Mouse (Mus musculus) thymus, adult 2 months (tissue): ENCODE results near the gene Rab4b. TPM values are rescaled to one million over a fixed set of nuclear protein-coding genes. Genes with fewer than 3 reads are reported as not detected.

Experiments used
- DNase-seq: peaks from one replicate; pipeline ENCODE4 v3.0.0; 2021
- H3K27ac ChIP-seq: fragments of 200-500 bp; 2 replicates; pipeline ENCODE4 v1.5.1; 2012; ENCODE audit warnings: low read length, control low read depth; ENCODE audit not compliant: control insufficient read depth, insufficient read depth
- H3K27me3 ChIP-seq: fragments of 200-500 bp; 2 replicates; pipeline ENCODE4 v1.6.1; 2012; ENCODE audit warnings: mild to moderate bottlenecking, low read length, moderate library complexity, mixed read lengths; ENCODE audit not compliant: control insufficient read depth, insufficient read depth
- H3K36me3 ChIP-seq: fragments of 200-500 bp; 2 replicates; pipeline ENCODE4 v1.6.1; 2012; ENCODE audit warnings: mild to moderate bottlenecking, low read length, moderate library complexity; ENCODE audit not compliant: control insufficient read depth, insufficient read depth
- H3K4me1 ChIP-seq: fragments of 200-500 bp; replicated peaks from 2 replicates; pipeline ENCODE4 v1.6.1; 2012; ENCODE audit warnings: low read length; ENCODE audit not compliant: control insufficient read depth, insufficient read depth
- H3K4me3 ChIP-seq: fragments of 200-500 bp; 2 replicates; pipeline ENCODE4 v1.5.1; 2012; ENCODE audit warnings: mild to moderate bottlenecking, low read length, control low read depth, moderate library complexity; ENCODE audit not compliant: control insufficient read depth, insufficient read depth
- CTCF ChIP-seq: fragments of 200-500 bp; IDR thresholded peaks from 2 replicates; pipeline ENCODE4 v1.5.1; 2012; ENCODE audit warnings: mild to moderate bottlenecking, control low read depth, low read length, moderate library complexity, borderline replicate concordance; ENCODE audit not compliant: control insufficient read depth, poor library complexity, insufficient read depth; ENCODE audit errors: extremely low read depth
- POLR2A ChIP-seq: fragments of 200-500 bp; IDR thresholded peaks from 2 replicates; pipeline ENCODE4 v1.6.1; 2012; ENCODE audit warnings: mild to moderate bottlenecking, low read length, control low read depth, moderate library complexity; ENCODE audit not compliant: control insufficient read depth, poor library complexity, insufficient read depth; ENCODE audit errors: extremely low read depth
- WGBS: fragments of 180-500 bp; shearing (Covaris S2); methylation state at CpG from one replicate; pipeline ENCODE4 v1.1.7; 2018; 5-methylcytosine and 5-hydroxymethylcytosine counted together
- polyA plus RNA-seq: library from polyadenylated mRNA; depleted of rRNA; stranded (reverse); fragments of >200 nt; gene quantifications from 2 replicates; pipeline ENCODE4 v1.2.3, GENCODE M21; 2012; rRNA removed

Rab4b gene
- polyA plus RNA-seq = 127 and 136 TPM in 2 replicates

DNA sequence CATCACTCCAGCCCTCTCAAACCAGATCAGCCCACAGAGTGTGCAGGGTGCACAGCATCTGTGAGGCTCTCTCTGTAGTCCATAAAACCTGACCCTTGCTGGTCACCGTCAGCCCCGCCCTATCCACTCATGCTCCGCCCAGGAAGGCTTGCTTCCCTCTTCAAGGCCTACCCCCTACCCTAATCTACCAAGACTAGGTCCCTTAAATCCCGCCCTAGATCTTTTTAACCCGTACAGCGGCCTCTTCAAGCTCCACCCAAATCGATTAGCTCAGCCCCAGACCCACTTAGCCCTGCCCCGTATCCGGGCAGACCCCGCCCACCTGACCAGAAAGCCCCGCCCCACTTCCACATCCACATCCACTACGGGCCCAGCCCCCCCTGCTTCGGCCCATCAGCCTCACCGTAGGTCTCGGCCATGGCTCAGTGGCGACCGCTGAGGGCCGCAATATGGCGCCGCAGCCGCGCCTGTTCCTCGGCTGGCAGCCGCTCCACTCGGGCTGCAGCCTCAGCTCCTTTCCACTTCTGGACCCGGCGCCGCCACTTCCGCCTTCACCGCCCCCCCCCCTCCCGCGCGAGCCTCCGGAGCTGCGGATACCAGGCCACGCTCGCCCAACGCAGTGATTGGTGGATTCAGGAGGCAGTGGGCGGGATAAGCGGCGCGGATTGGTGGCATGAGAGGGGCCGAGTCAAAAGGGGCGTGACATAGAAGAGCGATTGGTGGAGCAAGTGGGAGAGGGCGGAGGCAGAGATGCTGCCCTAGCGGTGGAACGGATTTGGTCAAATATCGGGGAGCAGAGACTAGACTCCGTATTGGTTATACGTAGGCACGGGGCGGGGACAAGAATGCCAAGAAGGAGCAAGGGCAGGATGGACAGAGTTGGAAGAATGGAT, at the start of gene Rab4b:
Gene Rab4b, minus strand, starts transcription at position 573 of the 893 bp plus-strand sequence.
- Histone ChIP-seq H3K36me3 (peaks cover 5% of the 10 kb centered on the region; the same call in 1 of the 2 replicates), H3K4me3 (peak within 1 kb of the TSS; percentile 91), H3K4me1 (no peaks in the 10 kb centered on the region), H3K27me3 (no peaks in the 10 kb centered on the region), H3K27ac (peak within 1 kb of the TSS; percentile 69)
- DNase-seq = peak; percentile 100
- TF ChIP-seq POLR2A (peak; percentile 62), CTCF (peak; percentile 72)
- under 1% methylated on average over 53 of the region's 53 CpGs for WGBS

DNA sequence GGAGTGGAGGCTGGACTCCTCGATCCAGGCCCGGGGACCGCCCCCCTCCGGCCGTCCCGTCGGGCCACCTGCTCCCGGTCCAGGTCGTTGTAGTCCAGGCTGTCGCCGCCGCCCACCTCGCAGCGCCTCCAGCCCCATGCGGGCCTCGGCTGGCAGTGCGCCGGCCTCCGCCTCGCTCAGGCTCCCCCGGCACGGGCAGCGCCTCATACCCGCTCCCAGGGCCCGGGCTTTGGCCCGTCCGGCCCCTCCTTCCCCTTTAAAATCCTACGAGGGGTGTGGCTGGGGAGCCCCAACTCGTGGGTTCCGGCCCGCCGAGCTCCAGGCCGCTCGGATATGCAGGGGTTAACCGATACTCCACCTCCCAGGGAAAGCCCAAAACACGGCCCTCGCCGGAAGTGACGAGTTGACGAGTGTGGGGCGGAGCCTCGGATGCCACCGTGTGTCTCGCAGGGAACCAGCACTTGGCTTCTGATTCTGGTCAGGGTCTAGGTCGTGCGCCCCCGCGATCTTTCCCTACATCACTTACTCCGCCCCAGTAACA, 49.7 kb upstream of the Rab4b start, which contains the start of gene Itpkc:
Gene Itpkc, minus strand, starts transcription at position 381 of the 541 bp plus-strand sequence.
- H3K4me1 ChIP-seq = peaks cover 37% of the 10 kb centered on the region
- no peaks in the 10 kb centered on the region for H3K36me3 ChIP-seq
- DNase-seq = peak; percentile 91
- TF ChIP-seq CTCF (no peak), POLR2A (peak; percentile 88)
- H3K27me3 ChIP-seq = no peaks in the 10 kb centered on the region
- under 1% methylated on average over 49 of the region's 49 CpGs for WGBS
- H3K27ac ChIP-seq = peak within 1 kb of the TSS; percentile 44
- H3K4me3 ChIP-seq = peak within 1 kb of the TSS; percentile 65

DNA sequence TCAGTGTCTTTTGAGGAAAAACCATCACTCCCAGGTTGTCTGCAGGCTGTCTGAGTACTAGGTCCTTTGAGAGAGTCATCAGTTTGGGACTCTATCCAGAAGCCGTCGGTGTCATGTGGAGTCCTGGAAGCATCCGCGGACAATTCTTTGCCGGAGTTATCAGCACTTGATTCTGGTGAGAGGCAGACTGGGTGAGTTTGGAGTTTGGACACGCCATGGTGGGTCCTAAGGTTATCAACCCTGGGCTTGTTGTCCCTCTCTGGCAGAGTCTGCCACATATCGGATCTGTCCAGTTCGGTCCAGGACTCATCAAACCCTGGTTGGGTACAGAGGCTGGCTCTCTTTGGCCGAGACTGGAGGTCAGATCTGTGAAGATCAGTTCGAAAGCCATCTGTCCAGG, 49.0 kb upstream of the Rab4b start:
- no peak overlapping the region for H3K27ac ChIP-seq
- TF ChIP-seq POLR2A (no peak), CTCF (no peak)
- no peaks in the 10 kb centered on the region for H3K36me3 ChIP-seq
- WGBS = 19% methylated on average over 10 of the region's 10 CpGs
- DNase-seq = peak; percentile 7
- H3K4me1 ChIP-seq = peaks cover 36% of the 10 kb centered on the region
- H3K4me3 ChIP-seq = peak overlapping the region; percentile 65
- H3K27me3 ChIP-seq = no peaks in the 10 kb centered on the region

DNA sequence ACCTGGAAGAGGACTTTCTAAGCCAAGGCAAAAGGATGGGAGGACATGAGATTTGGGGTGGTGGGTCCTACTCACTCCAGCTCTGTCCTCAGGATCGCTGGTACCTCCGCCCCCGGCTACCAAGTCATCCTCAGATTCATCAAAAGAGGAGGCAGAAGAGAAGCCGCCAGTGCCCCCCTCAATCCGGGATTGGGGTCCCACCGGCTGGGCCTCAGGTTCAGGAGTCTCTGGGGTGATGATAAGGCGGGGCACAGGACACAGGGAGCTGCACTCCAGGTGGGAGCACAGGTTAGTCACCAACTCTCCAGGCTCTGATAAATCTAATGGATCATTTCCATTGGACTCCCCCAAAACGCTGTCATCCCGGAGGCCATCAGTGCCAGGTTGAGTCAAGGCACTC, 48.6 kb upstream of the Rab4b start:
- TF ChIP-seq CTCF (no peak), POLR2A (no peak)
- peak overlapping the region; percentile 65 for H3K4me3 ChIP-seq
- no peak overlapping the region for H3K27ac ChIP-seq
- 76% methylated on average over 9 of the region's 9 CpGs for WGBS
- DNase-seq = no peak
- peaks cover 32% of the 10 kb centered on the region for H3K4me1 ChIP-seq
- H3K27me3 ChIP-seq = no peaks in the 10 kb centered on the region
- H3K36me3 ChIP-seq = no peaks in the 10 kb centered on the region

DNA sequence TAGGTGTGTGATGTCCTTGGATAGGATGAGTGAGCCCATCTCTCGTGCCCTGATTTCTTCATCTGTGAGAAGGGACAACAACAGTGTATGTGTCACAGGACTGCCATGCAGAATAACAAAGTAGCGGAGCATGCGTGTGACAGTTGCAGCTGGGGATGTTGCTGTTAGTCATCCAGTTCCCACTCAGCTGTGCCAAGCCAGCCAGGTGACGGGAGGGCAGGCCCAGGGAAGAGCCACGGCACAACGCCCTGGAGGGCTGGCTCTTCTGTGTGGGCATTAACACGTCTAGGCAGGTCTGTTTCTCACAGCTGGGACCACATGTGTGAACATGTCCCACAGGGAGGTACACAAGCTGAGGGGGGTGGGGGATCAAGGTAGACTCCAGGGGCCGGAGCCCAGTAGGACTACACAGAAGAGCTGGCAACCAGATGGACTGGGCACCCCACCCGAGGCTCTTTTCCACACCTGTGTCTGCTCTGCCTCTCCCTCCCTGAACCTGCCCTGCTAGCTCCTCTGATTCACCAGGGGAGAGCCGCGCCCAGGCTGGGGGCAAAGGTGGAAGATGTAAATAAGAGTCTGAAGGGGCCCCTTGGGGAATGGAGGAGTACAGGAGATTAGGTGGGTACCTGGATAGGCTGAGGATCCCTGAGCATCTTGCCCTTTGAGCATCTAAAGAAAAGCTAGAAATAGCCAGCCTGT, 46.3 kb upstream of the Rab4b start:
- H3K36me3 ChIP-seq = no peaks in the 10 kb centered on the region
- no peak overlapping the region for H3K27ac ChIP-seq
- H3K4me3 ChIP-seq = no peak overlapping the region
- DNase-seq = no peak
- no peak for TF ChIP-seq CTCF
- no peak for TF ChIP-seq POLR2A
- 87% methylated on average over 11 of the region's 11 CpGs for WGBS
- no peaks in the 10 kb centered on the region for H3K27me3 ChIP-seq
- H3K4me1 ChIP-seq = peaks cover 32% of the 10 kb centered on the region

DNA sequence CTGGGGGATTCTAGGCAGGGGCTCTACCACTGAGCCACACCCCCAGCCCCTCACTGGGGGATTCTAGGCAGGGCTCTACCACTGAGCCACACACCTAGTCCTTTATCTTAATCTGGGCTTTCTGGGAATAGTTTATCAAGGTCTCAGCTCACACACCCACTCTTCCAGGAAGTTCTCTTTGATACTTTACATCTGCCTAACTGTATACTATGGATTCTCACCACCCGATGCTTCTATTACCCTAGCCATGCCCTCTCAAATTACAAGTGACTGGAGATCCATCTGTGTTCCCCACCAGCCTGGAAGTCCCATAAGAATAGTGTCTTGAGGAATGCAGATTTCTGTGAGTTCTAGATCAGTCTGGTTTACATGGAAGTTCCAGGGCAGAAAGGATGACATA, 43.8 kb upstream of the Rab4b start:
- TF ChIP-seq POLR2A = no peak
- no peak for TF ChIP-seq CTCF
- WGBS = 85% methylated on average over 1 of the region's 1 CpGs
- H3K27ac ChIP-seq = no peak overlapping the region

More for the DNA sequence above, 43.8 kb upstream of the Rab4b start:
- no peak overlapping the region for H3K4me3 ChIP-seq
- H3K27me3 ChIP-seq = no peaks in the 10 kb centered on the region
- DNase-seq = no peak
- no peaks in the 10 kb centered on the region for H3K36me3 ChIP-seq
- peaks cover 25% of the 10 kb centered on the region for H3K4me1 ChIP-seq
